Mouse (Mus musculus): ENCODE data around the gene Rab4a.

DNA sequence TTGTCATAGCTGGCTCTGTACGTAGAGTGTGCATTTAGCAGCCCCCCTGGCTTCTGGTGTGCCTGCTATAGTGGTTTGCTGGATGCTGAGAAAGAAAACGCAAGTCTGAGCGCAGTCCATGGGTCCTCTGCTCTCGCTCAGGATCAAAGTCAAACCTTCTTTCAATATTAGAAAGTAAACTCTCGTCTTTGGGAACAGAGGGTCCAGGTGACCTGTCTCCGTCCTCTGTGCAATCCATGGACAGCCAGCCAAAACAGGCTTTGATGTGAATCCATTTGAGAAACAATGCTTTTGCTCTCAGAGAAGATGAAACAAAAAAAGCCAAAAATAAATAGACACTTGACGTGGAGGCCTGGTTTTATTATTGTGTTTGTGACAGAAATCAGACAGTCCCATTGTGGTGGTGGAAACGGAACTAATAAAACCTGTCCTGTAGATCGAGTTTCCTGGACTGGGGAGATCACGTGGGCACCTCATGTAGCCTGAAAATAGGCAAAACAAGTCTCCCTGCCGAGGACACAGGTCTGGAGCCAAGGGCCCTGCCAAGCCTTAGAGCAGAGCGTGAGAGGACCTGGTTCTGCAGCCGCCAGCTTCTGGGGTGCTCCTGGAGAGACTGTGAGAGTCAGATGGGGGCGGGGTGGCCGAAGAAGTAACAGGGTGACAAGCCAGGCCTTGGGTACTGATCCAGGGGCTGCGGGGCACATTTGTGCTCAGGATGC lies 7.5 kb downstream of the Rab4a start:
- no peak for TF ChIP-seq POLR2A (IDR thresholded peaks at IDR 0.05; ENCODE audit: control insufficient read depth in 1 of 2, insufficient read depth in 1 of 2, low read depth in 1 of 2, low read length in 2 of 2, poor library complexity in 1 of 2)
- TF ChIP-seq JUND (IDR thresholded peaks at IDR 0.05; ENCODE audit: low read depth, low read length), result no peak
- TF ChIP-seq CHD2 (IDR thresholded peaks at IDR 0.05; ENCODE audit: low read length), result no peak
- no peak for TF ChIP-seq USF2 (IDR thresholded peaks at IDR 0.05; ENCODE audit: borderline replicate concordance in 1 of 2, insufficient read depth in 1 of 2, low read depth in 1 of 2, low read length in 2 of 2)
- TF ChIP-seq MYC (IDR thresholded peaks at IDR 0.05; ENCODE audit: low read depth, low read length), result no peak
- TF ChIP-seq CTCF (IDR thresholded peaks at IDR 0.05 in 2 of 3, conservative IDR thresholded peaks at IDR 0.05 in 1 of 3; ENCODE audit: control insufficient read depth in 1 of 3, insufficient read depth in 1 of 3, low read depth in 2 of 3, low read length in 3 of 3, poor library complexity in 1 of 3, severe bottlenecking in 1 of 3), result no peak
- TF ChIP-seq GATA1 (IDR thresholded peaks at IDR 0.05; ENCODE audit: low read depth, low read length), result no peak
- no peak for TF ChIP-seq NRF1 (IDR thresholded peaks at IDR 0.05; ENCODE audit: insufficient read depth, low read depth, low read length, poor library complexity, severe bottlenecking)
- TF ChIP-seq KAT2A (conservative IDR thresholded peaks at IDR 0.05; ENCODE audit: low read depth, low read length), result no peak
- TF ChIP-seq POLR2AphosphoS5 (IDR thresholded peaks at IDR 0.05; ENCODE audit: borderline replicate concordance, low read depth, low read length), result no peak
- no peak for TF ChIP-seq UBTF (IDR thresholded peaks at IDR 0.05; ENCODE audit: borderline replicate concordance, insufficient read depth, low read depth, low read length)
- no peak for TF ChIP-seq MAX (IDR thresholded peaks at IDR 0.05; ENCODE audit: low read length)
- TF ChIP-seq USF1 (IDR thresholded peaks at IDR 0.05; ENCODE audit: low read depth, low read length), result no peak
- no peak for TF ChIP-seq ZKSCAN1 (IDR thresholded peaks at IDR 0.05; ENCODE audit: low read depth, low read length)
